Mouse (Mus musculus) regulatory T cell (primary cell): Measurements from ENCODE around the gene Pcnx4.
"Not testable (repeated sequence)": the region's sequence is repeated elsewhere in the genome, so short reads cannot be mapped to it uniquely, and the experiment has no call there.

Experiments
- in situ Hi-C: fragments of 300-600 bp; cut with MboI, MseI; formaldehyde crosslinking; loops from one replicate; pipeline ENCODE4 v1.15.1; 2025; ENCODE audit warnings: high pct_unique_total_duplicates

The Pcnx4 gene

GRCm38 (mm10) chr12:72594001-72594400, 57.8 kb downstream of the Pcnx4 start:
- in situ Hi-C loops, result no loop called here

- in situ Hi-C loops, result not testable (repeated sequence)
Observed at GRCm38 (mm10) chr12:72598731-72599130, 62.5 kb downstream of the Pcnx4 start.

- in situ Hi-C loops, result no loop called here
Observed at GRCm38 (mm10) chr12:72612053-72612452, 75.9 kb downstream of the Pcnx4 start.

- in situ Hi-C loops, result no loop called here
Observed at GRCm38 (mm10) chr12:72620856-72621255, 84.7 kb downstream of the Pcnx4 start.

- in situ Hi-C loops, result no loop called here
Observed at GRCm38 (mm10) chr12:72621441-72621840, 85.3 kb downstream of the Pcnx4 start.

- in situ Hi-C loops, result no loop called here
Observed at GRCm38 (mm10) chr12:72622853-72623496, 86.8 kb downstream of the Pcnx4 start.

GRCm38 (mm10) chr12:72628751-72629150, 92.6 kb downstream of the Pcnx4 start:
- in situ Hi-C loops, result no loop called here
